Mouse (Mus musculus): ENCODE measurements at regions not wholly inside any gene's neighbourhood (a gene's known extent, or its start where the extent isn't known, plus 50 kb on each side); places are given as distances from the start of the nearest gene placed in this dataset.
A peak's percentile ranks its signal among the peaks of the same experiment; 100 is the strongest.

- DNase-seq (ENCODE audit: low spot score in 2 of 2) = no peak
These were observed 364.0 kb downstream of the Cntnap4 start for GRCm38 (mm10) chr8:112933815-112934214.

GRCm38 (mm10) chr8:112935411-112935810, 365.6 kb downstream of the Cntnap4 start:
- no peak for DNase-seq (ENCODE audit: low spot score in 2 of 2)

GRCm38 (mm10) chr8:112935897-112936719, 366.3 kb downstream of the Cntnap4 start:
- peak; percentile 5 to 16 for DNase-seq (ENCODE audit: low spot score in 2 of 2)

- peak; percentile 67 to 93 for DNase-seq (ENCODE audit: low spot score in 2 of 2)
These were observed 402.6 kb downstream of the Cntnap4 start for GRCm38 (mm10) chr8:112972418-112972817.

- DNase-seq (ENCODE audit: low spot score in 2 of 2) = no peak
These were observed 405.9 kb downstream of the Cntnap4 start for GRCm38 (mm10) chr8:112975734-112976133.

GRCm38 (mm10) chr8:112976312-112976711, 406.5 kb downstream of the Cntnap4 start:
- no peak for DNase-seq (ENCODE audit: low spot score in 2 of 2)

GRCm38 (mm10) chr8:112993781-112994180, 423.9 kb downstream of the Cntnap4 start:
- no peak for DNase-seq (ENCODE audit: low spot score in 2 of 2)

- no peak for DNase-seq (ENCODE audit: low spot score in 2 of 2)
These were observed 437.5 kb downstream of the Cntnap4 start for GRCm38 (mm10) chr8:113007356-113007755.

GRCm38 (mm10) chr8:113028880-113029279, 459.0 kb downstream of the Cntnap4 start:
- no peak for DNase-seq (ENCODE audit: low spot score in 2 of 2)

- DNase-seq (ENCODE audit: low spot score in 2 of 2) = no peak
These were observed 482.1 kb downstream of the Cntnap4 start for GRCm38 (mm10) chr8:113051770-113052473.

GRCm38 (mm10) chr8:113065246-113066169, 495.7 kb downstream of the Cntnap4 start:
- DNase-seq (ENCODE audit: low spot score in 2 of 2) = no peak

GRCm38 (mm10) chr8:113066170-113066708, 496.4 kb downstream of the Cntnap4 start:
- no peak for DNase-seq (ENCODE audit: low spot score in 2 of 2)

GRCm38 (mm10) chr8:113083976-113084375, 514.1 kb downstream of the Cntnap4 start:
- DNase-seq (ENCODE audit: low spot score in 2 of 2) = peak; percentile 1 to 25

- DNase-seq (ENCODE audit: low spot score in 2 of 2) = no peak
These were observed 517.7 kb downstream of the Cntnap4 start for GRCm38 (mm10) chr8:113087586-113087985.

GRCm38 (mm10) chr8:113111665-113112064, 523.7 kb upstream of the Mon1b start:
- no peak for DNase-seq (ENCODE audit: low spot score in 2 of 2)

- DNase-seq (ENCODE audit: low spot score in 2 of 2) = peak in 1 of 2 experiments; percentile 6
These were observed 521.2 kb upstream of the Mon1b start for GRCm38 (mm10) chr8:113114165-113114700.

- no peak for DNase-seq (ENCODE audit: low spot score in 2 of 2)
These were observed 518.1 kb upstream of the Mon1b start for GRCm38 (mm10) chr8:113117241-113117640.

- no peak for DNase-seq (ENCODE audit: low spot score in 2 of 2)
These were observed 509.8 kb upstream of the Mon1b start for GRCm38 (mm10) chr8:113125586-113125985.

GRCm38 (mm10) chr8:113137361-113137760, 498.0 kb upstream of the Mon1b start:
- no peak for DNase-seq (ENCODE audit: low spot score in 2 of 2)

GRCm38 (mm10) chr8:113140021-113140420, 495.4 kb upstream of the Mon1b start:
- DNase-seq (ENCODE audit: low spot score in 2 of 2) = no peak

- no peak for DNase-seq (ENCODE audit: low spot score in 2 of 2)
These were observed 494.3 kb upstream of the Mon1b start for GRCm38 (mm10) chr8:113141131-113141530.
